Mouse (Mus musculus): ENCODE measurements at regions not wholly inside any gene's neighbourhood (a gene's known extent, or its start where the extent isn't known, plus 50 kb on each side); places are given as distances from the start of the nearest gene placed in this dataset.
A peak's percentile ranks its signal among the peaks of the same experiment; 100 is the strongest.

- DNase-seq (ENCODE audit: low spot score in 2 of 2): peak; percentile 79 to 82
Observed at GRCm38 (mm10) chr5:112091867-112092535, 160.3 kb downstream of the Cryba4 start.

GRCm38 (mm10) chr5:112093905-112094571, 158.3 kb downstream of the Cryba4 start:
- peak; percentile 38 to 54 for DNase-seq (ENCODE audit: low spot score in 2 of 2)

GRCm38 (mm10) chr5:112098469-112099085, 153.7 kb downstream of the Cryba4 start:
- DNase-seq (ENCODE audit: low spot score in 2 of 2): no peak

GRCm38 (mm10) chr5:112101739-112102590, 150.4 kb downstream of the Cryba4 start:
- DNase-seq (ENCODE audit: low spot score in 2 of 2): no peak

- DNase-seq (ENCODE audit: low spot score in 2 of 2): no peak
Observed at GRCm38 (mm10) chr5:112110306-112110969, 141.9 kb downstream of the Cryba4 start.

- DNase-seq (ENCODE audit: low spot score in 2 of 2): no peak
Observed at GRCm38 (mm10) chr5:112120766-112121165, 131.6 kb downstream of the Cryba4 start.

- DNase-seq (ENCODE audit: low spot score in 2 of 2): no peak
Observed at GRCm38 (mm10) chr5:112121554-112121953, 130.8 kb downstream of the Cryba4 start.

- no peak for DNase-seq (ENCODE audit: low spot score in 2 of 2)
Observed at GRCm38 (mm10) chr5:112122581-112122980, 129.7 kb downstream of the Cryba4 start.

GRCm38 (mm10) chr5:112127171-112127570, 125.1 kb downstream of the Cryba4 start:
- DNase-seq (ENCODE audit: low spot score in 2 of 2): no peak

- DNase-seq (ENCODE audit: low spot score in 2 of 2): peak; percentile 40 to 67
Observed at GRCm38 (mm10) chr5:112132746-112133145, 119.6 kb downstream of the Cryba4 start.

- DNase-seq (ENCODE audit: low spot score in 2 of 2): peak; percentile 59 to 75
Observed at GRCm38 (mm10) chr5:112133688-112134573, 118.4 kb downstream of the Cryba4 start.

GRCm38 (mm10) chr5:112136646-112137045, 115.7 kb downstream of the Cryba4 start:
- DNase-seq (ENCODE audit: low spot score in 2 of 2): no peak

GRCm38 (mm10) chr5:112138246-112138645, 114.1 kb downstream of the Cryba4 start:
- DNase-seq (ENCODE audit: low spot score in 2 of 2): no peak

GRCm38 (mm10) chr5:112142731-112143130, 109.6 kb downstream of the Cryba4 start:
- DNase-seq (ENCODE audit: low spot score in 2 of 2): no peak

GRCm38 (mm10) chr5:112143993-112144621, 108.2 kb downstream of the Cryba4 start:
- no peak for DNase-seq (ENCODE audit: low spot score in 2 of 2)

- DNase-seq (ENCODE audit: low spot score in 2 of 2): peak; percentile 93
Observed at GRCm38 (mm10) chr5:112153675-112154085, 98.6 kb downstream of the Cryba4 start.

- no peak for DNase-seq (ENCODE audit: low spot score in 2 of 2)
Observed at GRCm38 (mm10) chr5:112154650-112155049, 97.7 kb downstream of the Cryba4 start.

GRCm38 (mm10) chr5:112155051-112155450, 97.3 kb downstream of the Cryba4 start:
- no peak for DNase-seq (ENCODE audit: low spot score in 2 of 2)

- no peak for DNase-seq (ENCODE audit: low spot score in 2 of 2)
Observed at GRCm38 (mm10) chr5:112156005-112156404, 96.3 kb downstream of the Cryba4 start.

Measured in layer of hippocampus, postnatal 10 days (tissue).